Mouse (Mus musculus) megakaryocyte, adult 5-6 weeks (primary cell): ENCODE measurements around the gene Pou5f1. TPM values are rescaled to one million over a fixed set of nuclear protein-coding genes. Genes with fewer than 3 reads are reported as not detected.
A peak's percentile ranks its signal among the peaks of the same experiment; 100 is the strongest.

ENCODE experiments used
- ATAC-seq: 2 replicates; pipeline ENCODE4 v1.8.0; 2016; ENCODE audit warnings: mild to moderate bottlenecking, inconsistent platforms; ENCODE audit not compliant: poor library complexity, severe bottlenecking
- total RNA-seq, 2 experiments: library from RNA; stranded (forward) in 1 of 2; stranded (reverse) in 1 of 2; fragments of 153-499, 151-499 nt in 1 of 2; fragments of 221-1000, 200-1000 nt in 1 of 2; gene quantifications; 2 replicates each; pipeline versions ENCODE4 v1.2.3 to v1.2.4; 2015 to 2017

Gene Pou5f1
- total RNA-seq, 2 experiments from 2014 or later, result 0.29 TPM; not detected in 1

- no peak for ATAC-seq
Observed at GRCm38 (mm10) chr17:35512916-35513626, 7.3 kb downstream of the Pou5f1 start.

DNA sequence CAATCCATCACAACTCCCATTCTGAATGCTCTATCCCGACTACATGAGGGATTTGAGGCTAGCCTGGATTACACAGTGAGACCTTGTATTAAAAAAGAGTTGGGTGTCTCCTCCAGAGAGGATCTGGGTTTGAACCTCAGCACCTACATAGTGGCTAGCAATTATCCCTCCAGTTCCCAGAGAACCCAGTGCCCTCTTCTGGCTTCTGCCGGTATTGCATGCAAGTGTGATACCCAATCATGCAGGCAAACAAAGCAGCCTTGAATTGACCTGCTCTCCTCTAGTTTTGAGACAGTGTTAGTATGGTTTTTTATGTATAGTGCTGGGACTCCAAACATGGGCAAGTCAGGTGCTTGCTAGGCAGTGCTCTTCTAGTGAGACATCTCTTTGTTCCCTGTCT, 8.1 kb downstream of the Pou5f1 start:
- ATAC-seq, result no peak

DNA sequence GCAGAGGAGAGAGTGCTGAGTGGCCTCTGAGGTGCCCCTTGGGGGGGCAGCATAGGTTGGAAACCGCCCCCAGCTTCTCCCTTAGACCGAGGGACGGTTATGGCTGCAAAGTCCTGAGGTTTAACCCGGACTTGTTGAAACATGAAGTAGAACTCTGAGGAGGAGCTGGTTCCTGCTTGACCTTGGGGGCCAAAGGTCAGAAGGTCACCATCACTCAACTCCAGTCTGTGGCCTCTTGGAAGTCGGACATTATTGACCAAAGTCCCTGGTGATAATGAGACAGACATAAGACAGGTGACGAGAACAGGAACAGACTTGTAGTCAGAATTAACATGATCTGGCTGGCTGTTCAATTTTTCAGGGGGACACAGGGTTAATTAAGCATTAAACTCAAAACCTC, 8.9 kb downstream of the Pou5f1 start:
- ATAC-seq, result no peak

DNA sequence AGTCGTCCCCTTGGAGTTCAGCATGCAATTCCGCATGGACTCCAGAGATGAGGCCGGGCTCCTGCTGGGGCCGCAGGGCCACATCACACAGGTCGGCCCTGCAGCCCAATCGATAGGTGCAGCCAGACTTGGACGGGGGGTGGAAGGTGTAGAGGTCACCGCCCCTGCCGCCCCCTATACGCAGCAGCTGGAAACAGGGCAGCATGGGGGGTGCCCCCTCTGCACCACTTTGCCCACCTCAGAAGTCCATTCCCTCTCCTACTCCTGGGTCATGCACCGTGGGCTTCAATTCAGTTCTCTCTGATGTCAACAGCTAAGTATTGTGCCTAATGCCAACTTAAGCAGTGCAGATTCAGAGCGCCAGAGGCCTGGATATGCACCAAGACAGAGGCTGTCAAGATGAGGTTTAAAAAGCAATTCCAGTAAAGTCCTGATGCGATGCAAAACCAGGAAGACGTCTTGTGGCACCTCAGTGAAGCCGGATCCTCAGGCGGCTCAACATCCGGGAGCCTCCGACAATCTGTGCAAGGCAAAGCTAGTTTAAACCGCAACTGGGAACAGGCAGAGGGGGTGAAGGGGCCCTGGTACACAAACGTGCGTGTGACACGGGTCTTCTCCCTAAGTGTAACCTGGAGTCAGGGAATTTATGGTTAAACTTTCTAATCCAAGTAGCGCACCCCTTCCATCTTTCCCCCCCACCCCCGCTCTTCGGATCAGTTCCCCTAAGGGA, 10.3 kb downstream of the Pou5f1 start:
- ATAC-seq, result 0 out of 2 replicates have a peak, but pooled peaks have one; percentile 14

DNA sequence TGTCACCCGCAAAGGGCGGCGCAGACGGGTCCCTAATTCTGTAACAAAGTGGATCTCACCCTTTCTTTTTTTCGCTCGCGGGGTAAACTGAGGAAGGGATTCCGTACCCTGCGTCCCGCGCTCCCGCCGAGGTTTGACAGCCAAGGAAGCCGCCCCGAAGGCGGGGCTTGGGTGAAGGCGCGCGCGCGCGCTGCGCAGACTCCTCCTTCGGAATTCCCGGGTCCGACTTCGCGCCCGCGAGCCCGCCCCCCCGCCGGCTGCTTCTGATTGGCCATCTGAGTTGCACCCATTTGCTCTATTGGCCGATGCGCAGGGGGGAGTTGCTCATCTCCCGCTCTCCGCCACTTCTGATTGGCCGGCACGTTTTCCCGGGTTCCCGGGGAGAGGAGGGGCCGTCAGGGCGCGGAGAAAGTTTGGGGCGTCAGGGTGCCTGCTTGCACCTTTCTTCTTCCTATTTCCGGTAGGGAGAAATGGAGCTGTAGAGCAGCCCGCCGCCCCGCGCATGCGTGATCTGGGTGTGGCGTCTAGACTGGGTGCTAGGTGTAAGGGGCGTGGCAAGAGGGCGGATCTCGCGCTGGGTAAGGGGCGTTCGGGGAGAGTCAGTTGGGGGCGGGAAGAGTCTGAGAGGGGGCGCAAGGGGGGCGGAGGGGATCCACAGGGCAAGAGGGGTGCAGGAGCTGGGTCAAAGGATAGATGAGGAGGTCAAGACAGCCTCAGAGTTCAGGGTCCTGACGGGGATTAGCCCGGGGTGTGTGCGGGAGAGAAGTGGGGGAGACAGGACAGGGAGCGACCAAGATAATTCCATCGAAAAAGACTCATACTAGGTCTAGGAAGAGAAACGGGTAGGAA, 11.1 kb downstream of the Pou5f1 start, which contains the start of the genes Tcf19 and Cchcr1:
Tcf19 (minus strand) TSS at position 173 of the 849 bp plus-strand sequence.
Cchcr1 (plus strand) TSS at position 449 of the 849 bp plus-strand sequence.
- peak; percentile 94 for ATAC-seq

GRCm38 (mm10) chr17:35517526-35517925, 11.7 kb downstream of the Pou5f1 start:
- no peak for ATAC-seq

DNA sequence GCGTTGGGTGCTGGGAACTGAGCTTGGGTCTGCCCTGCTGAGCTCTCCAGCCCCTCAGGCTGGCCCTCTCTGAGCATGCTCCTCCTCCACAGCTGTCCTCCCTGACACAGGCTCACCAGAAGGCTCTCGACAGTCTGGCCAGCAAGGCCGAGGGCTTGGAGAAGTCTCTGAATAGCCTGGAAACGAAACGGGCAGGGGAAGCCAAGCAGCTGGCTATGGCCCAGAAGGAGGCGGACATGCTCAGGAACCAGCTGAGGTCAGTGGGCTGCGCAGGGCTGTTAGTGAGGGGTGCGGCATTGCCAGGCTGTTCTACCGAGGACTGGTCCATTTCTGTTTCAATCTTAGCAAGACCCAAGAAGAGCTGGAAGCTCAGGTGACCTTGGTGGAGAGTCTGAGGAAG, 18.5 kb downstream of the Pou5f1 start:
- ATAC-seq, result no peak

DNA sequence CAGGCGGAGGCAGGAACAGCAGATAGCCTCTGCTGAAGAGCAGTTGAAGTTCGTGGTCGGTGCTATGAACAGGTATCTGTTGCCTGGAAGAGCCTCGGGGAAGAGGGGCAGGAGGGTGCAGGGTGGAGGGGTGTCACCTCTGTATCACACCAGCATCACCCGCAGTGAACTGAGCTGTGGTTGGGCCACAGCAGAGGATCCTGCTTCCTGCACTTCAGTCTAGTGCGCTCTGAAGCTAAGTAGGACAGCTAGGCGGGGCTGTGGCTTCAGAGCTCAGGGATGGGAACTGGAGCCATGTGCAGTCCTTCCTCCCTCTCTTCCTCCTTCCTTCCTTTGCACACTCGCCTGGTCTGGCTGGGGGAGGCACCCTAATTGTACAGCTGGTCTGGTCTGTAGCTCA, 20.8 kb downstream of the Pou5f1 start:
- no peak for ATAC-seq

DNA sequence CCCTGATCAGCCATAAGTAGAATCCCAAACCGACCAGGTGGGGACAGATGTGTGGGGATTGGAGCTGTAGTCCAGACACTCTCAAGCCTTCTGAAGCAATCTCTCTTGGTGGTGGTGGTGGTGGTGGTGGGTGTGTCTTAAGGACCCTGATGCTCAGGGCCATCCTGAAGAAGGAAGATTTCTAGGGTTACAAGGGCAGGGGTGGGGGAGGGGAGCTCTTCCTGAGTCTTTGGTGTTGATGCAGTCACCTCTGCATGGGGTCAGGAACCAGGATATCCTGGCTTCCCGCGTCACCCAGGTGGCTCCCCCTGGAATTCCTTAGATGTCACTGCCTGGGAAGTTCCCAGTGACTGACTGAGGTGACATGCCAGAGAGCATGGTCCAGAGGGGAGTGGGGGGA, 26.5 kb downstream of the Pou5f1 start:
- no peak for ATAC-seq

DNA sequence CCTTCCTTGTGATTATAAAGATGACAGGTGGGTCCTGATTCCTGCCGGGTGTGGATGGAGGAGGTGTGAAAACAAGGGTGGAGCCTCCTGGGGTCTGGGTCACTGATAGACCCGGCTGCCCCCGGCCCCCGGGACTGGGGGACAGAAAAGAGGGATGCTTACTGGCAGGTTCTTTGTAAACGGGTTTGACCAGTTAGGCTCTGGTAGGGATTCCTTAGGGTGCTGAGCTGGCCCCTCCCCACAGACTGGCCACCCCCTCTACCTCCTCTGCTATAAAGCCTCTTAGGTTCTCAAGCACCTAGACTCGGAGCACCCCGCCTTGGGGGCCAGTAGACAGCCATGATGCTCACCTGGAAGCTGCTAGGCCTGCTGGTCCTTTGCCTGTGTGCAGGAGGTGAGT, 27.1 kb downstream of the Pou5f1 start, which contains the start of gene Psors1c2:
Psors1c2 (plus strand) TSS at position 301 of the 400 bp plus-strand sequence.
- ATAC-seq, result no peak

- peak; percentile 75 for ATAC-seq
Observed at GRCm38 (mm10) chr17:35534343-35534742, 28.5 kb downstream of the Pou5f1 start.

- no peak for ATAC-seq
Observed at GRCm38 (mm10) chr17:35537421-35537820, 31.6 kb downstream of the Pou5f1 start.

GRCm38 (mm10) chr17:35538476-35538875, 32.7 kb downstream of the Pou5f1 start:
- no peak for ATAC-seq

DNA sequence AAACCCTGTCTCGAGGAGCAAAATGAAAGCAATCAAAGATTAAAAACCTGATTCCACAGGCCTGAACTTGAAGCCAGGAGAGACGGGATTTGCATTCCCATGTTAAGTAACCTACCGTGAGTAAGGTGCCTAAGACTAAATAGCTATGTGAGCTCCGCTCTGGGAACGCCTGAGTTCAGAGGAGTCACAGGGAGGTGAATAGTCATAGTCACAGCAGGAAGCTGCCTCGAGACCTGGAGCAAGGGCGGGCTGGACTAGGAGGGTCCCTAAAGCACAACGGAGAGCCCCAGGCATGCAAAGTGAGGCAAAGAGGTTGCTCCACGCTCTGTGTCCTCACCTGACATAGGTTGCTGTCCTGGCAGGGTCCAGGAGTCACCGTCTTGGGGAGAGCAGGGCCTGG, 33.7 kb downstream of the Pou5f1 start:
- no peak for ATAC-seq

DNA sequence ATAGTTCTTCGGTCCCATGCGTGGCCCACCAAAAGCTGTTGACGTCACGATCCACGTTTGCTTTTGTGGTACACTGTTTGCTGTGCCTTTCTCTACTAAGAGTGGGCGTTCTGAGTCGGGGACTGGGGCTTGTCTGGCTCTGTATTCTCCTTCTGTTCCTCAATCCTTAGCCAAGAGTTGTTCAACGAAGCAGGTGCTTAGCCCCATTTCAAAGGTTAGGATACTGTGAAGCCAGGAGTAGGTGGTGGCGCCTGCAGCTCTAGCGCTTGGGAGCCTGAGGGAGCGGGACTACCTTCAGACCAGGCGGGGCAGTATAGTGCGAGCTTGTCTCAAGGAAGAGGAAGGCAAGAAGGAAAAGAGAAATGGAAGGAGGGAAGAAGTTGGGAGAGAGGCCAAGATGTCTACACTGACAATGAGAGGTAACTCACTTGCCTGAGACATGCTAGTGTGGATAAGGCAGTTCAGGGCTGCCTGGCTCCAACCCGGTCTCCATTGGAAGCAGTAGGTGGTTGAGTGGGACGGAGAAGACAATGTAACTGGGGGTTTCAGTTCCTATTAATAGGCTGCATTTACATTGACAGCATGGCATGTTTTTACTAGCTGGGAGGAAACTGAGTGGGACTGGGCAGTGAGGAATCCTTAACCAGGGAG, 37.1 kb downstream of the Pou5f1 start:
- no peak for ATAC-seq

GRCm38 (mm10) chr17:35543412-35543861, 37.6 kb downstream of the Pou5f1 start:
- ATAC-seq, result no peak

- no peak for ATAC-seq
Observed at GRCm38 (mm10) chr17:35544001-35544400, 38.2 kb downstream of the Pou5f1 start.

DNA sequence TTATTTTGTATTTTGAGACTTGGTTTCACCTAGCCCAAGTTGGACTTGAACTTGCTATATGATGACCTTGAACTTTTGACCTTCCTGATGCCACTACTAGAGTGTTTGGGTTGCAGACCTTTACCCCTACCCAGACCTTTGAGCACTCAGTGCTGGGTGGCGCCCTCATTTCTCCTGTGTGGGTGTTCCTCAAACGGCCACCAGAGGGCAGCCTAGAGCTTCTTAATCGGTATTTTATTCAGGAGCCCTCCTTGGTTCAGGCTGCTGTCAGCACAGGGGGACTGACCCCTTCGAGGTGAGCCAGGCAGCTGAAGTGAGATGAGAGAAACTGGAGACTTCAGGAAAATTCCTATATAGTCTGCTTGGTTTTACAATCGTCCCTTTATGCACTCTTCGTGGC, 38.9 kb downstream of the Pou5f1 start:
- 0 out of 2 replicates have a peak, but pooled peaks have one; percentile 52 for ATAC-seq

DNA sequence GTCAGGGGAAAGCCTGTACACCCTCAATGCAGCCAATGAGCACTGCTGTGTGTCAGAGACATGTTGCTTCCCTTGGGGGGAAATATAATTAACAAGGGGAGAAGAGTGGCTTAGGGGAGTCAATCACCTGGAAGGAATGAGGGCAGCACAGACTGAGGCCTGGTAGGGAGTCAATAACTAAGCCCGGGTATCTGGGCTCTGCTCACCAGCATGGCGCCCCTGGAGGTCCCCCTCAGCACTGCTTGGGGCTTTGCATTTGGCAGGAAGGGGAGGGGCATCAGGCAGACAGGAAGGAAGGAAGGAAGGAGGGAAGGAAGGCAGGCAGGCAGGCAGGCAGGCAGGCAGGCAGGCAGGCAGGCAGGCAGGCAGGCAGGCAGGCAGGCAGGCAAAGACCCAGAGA, 41.6 kb downstream of the Pou5f1 start:
- ATAC-seq, result no peak

- ATAC-seq, result no peak
Observed at GRCm38 (mm10) chr17:35548636-35549035, 42.8 kb downstream of the Pou5f1 start.
